Mouse (Mus musculus): ENCODE data around the gene Mgarp.

DNA sequence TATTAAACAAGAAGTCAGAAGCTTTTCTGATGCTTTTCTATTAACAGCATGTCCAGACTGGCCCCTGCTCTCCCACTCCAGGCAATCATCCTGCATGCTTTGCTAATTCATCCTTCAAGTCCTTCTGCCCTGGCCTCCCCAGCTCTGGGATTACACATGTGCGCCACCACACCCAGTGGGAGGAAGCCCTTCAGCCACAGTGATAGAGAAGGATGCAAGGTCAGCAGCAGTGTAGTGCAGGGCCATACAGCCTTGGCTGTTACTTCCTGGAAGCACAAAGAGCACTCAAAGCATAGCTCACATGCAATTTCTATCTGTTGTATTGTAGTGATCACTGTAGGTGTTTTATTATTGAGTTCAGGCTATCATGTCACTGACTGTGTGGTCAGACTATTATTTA, 16.7 kb upstream of the Mgarp start:
- TF ChIP-seq CTCF (IDR thresholded peaks at IDR 0.05; ENCODE audit: low read depth) = no peak
- TF ChIP-seq EP300 (IDR thresholded peaks at IDR 0.05; ENCODE audit: low read depth) = no peak

Measured in liver, postnatal 0 days (tissue).